Mouse (Mus musculus) forebrain, embryonic 10.5 days (tissue): Measurements from ENCODE around the gene Cyp19a1. TPM values are rescaled to one million over a fixed set of nuclear protein-coding genes. Genes with fewer than 3 reads are reported as not detected.

Experiments
- DNase-seq: peaks from one replicate; pipeline ENCODE4 v3.0.0-alpha.2; 2017; ENCODE audit warnings: low spot score; ENCODE audit errors: extremely low spot score
- H3K27ac ChIP-seq: fragments of 300-500 bp; sonication (generic); 2 replicates; pipeline ENCODE4 v1.5.1; 2016; ENCODE audit warnings: mild to moderate bottlenecking
- H3K27me3 ChIP-seq: fragments of 300-500 bp; sonication (generic); 2 replicates; pipeline ENCODE4 v1.6.1; 2016; ENCODE audit warnings: mild to moderate bottlenecking; ENCODE audit not compliant: poor library complexity, severe bottlenecking
- H3K36me3 ChIP-seq: fragments of 300-500 bp; sonication (generic); replicated peaks from 2 replicates; pipeline ENCODE4 v1.6.1; 2016; ENCODE audit warnings: mild to moderate bottlenecking, moderate library complexity
- H3K4me1 ChIP-seq: fragments of 300-500 bp; sonication (generic); 2 replicates; pipeline ENCODE4 v1.6.1; 2016
- H3K4me3 ChIP-seq: fragments of 300-500 bp; sonication (generic); 2 replicates; pipeline ENCODE4 v1.5.1; 2016; ENCODE audit warnings: mild to moderate bottlenecking, moderate library complexity
- H3K9me3 ChIP-seq: fragments of 300-500 bp; sonication (generic); 2 replicates; pipeline ENCODE4 v1.6.1; 2016; ENCODE audit warnings: mild to moderate bottlenecking, moderate library complexity
- whole genome bisulfite sequencing: fragments of 180-500 bp; shearing (Covaris S2); methylation state at CpG from one replicate; pipeline ENCODE4 v1.1.7; 2016; 5-methylcytosine and 5-hydroxymethylcytosine counted together
- polyA plus RNA-seq: library from polyadenylated mRNA; unstranded; fragments of >200 nt; fragmentation: Nextera tagmentation; extraction: Ambion mirVana; gene quantifications from 2 replicates; pipeline ENCODE4 v1.2.1, GENCODE M21; 2016

The Cyp19a1 gene
- polyA plus RNA-seq, 1 experiment from 2014 or later, result not detected

DNA sequence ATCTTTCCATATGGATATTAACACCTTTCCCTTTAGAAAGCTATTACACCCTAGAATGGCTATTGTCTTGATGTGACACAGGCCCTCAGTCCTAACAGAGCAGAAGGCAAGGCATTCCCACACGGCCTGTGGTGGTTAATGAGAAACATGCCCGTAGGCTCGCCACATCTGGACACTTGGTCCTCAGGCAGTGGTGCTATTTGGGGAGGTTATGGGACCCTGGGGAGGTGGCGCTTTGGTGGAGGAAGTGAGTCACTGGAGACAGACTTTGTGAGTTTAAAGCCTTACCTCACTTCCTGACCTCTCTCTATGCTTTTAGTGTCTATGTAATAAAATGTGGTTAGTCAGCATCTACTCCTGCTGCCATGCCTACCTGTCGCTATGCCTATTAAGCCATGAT is 114.2 kb downstream of the Cyp19a1 start:
- Histone ChIP-seq H3K4me3 (no peak overlapping the region), H3K4me1 (no peaks in the 10 kb centered on the region), H3K27ac (no peak overlapping the region), H3K27me3 (no peaks in the 10 kb centered on the region), H3K36me3 (no peaks in the 10 kb centered on the region), H3K9me3 (no peaks in the 10 kb centered on the region)
- 76% methylated on average over 5 of the region's 5 CpGs for WGBS
- DNase-seq, result no peak

DNA sequence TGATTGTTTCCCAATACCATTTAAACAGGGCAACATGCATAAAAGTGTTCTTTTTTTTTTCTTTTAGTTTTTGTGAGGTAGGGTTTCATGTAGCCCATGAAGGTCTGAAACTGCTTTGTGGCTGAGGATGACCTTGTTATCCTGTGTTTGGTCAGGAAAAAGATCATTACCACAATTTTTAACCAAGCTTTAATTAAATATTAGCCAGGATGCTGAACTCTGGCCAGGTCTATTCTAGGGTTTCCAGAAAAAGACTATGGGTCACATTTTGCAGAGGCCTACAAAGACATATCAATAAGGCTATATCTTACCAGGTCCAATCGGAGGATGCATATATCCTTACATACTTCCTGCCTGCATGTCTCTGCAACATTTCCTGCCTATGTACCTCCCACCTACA is 128.7 kb downstream of the Cyp19a1 start:
- no peak for DNase-seq
- H3K27ac ChIP-seq, result no peak overlapping the region
- H3K9me3 ChIP-seq, result no peaks in the 10 kb centered on the region
- H3K4me3 ChIP-seq, result no peak overlapping the region
- 96% methylated on average over 1 of the region's 1 CpGs for WGBS
- H3K27me3 ChIP-seq, result no peaks in the 10 kb centered on the region
- no peaks in the 10 kb centered on the region for H3K4me1 ChIP-seq
- H3K36me3 ChIP-seq, result no peaks in the 10 kb centered on the region

Other genes with a start within 250 kb of the Cyp19a1 start
- 0.07 and 0.14 TPM in 2 replicates for gene Tnfaip8l3, start 199.7 kb downstream of the Cyp19a1 start, polyA plus RNA-seq
- gene Gldn, start 18.4 kb upstream of the Cyp19a1 start, polyA plus RNA-seq, result 0.17 and 0.27 TPM in 2 replicates
- gene Dmxl2, start 233.5 kb upstream of the Cyp19a1 start, polyA plus RNA-seq, result 6.0 and 6.9 TPM in 2 replicates